ENCODE assay signal across 18 mouse cellular contexts in genomic region chr8:46293201-46293600, GRCm38 (mm10). TPM values are rescaled to one million over a fixed set of nuclear protein-coding genes. Genes with fewer than 3 reads are reported as not detected.
DNase-seq lines count a peak whose midpoint lies in the region; ATAC-seq and TF ChIP-seq lines count a peak whose summit lies in the region.
"Had no signal": no experiment of that assay in that cellular context is flagged by ENCODE, and none has a peak within 500 bp of the region (broad histone marks: within the 10 kb centered on the region; RNA-seq: fewer than 3 reads in every experiment).

No protein-coding gene starts in this region.

- H3K27me3 ChIP-seq in midbrain, embryonic 10.5 days (ENCODE audit: low read depth, poor library complexity, severe bottlenecking): peaks cover 100% of the 10 kb centered on the region
- peaks cover 83% of the 10 kb centered on the region for H3K27me3 ChIP-seq in midbrain, postnatal 0 days (ENCODE audit: insufficient read depth, low read length)
- H3K27me3 ChIP-seq in forebrain, embryonic 16.5 days (replicated peaks; ENCODE audit: control insufficient read depth, insufficient read depth, low read length): peaks cover 75% of the 10 kb centered on the region
- peaks cover 65% of the 10 kb centered on the region for H3K27me3 ChIP-seq in myocyte (ENCODE audit: control insufficient read depth, insufficient read depth, insufficient read length)

- TF ChIP-seq POLR2A in myocyte (IDR thresholded peaks at IDR 0.05; ENCODE audit: insufficient read length, low read depth): no peak

- intact Hi-C loops in heart, postnatal 14 days (cut with DNase I): no loop called here

- no peak overlapping the region for H3ac ChIP-seq in myocyte (ENCODE audit: control insufficient read depth, insufficient read length)

- ATAC-seq in midbrain, postnatal 0 days (ENCODE audit: low FRiP score): no peak
- no peak for ATAC-seq in forebrain, embryonic 16.5 days
- ATAC-seq: intestine, embryonic 15.5 days; liver, embryonic 12.5 days had no signal

- peak overlapping the region; percentile 30; the same call in 1 of the 2 replicates for H3K27ac ChIP-seq in midbrain, embryonic 10.5 days (replicated peaks)
- no peak overlapping the region for H3K27ac ChIP-seq in midbrain, postnatal 0 days (ENCODE audit: low read depth, low read length)
- no peak overlapping the region for H3K27ac ChIP-seq in forebrain, embryonic 16.5 days (ENCODE audit: low read length)
- H3K27ac ChIP-seq: embryonic facial prominence, embryonic 12.5 days; intestine, embryonic 15.5 days; liver, embryonic 12.5 days had no signal

- H3K9ac ChIP-seq in midbrain, postnatal 0 days (replicated peaks; ENCODE audit: low read length, poor library complexity, severe bottlenecking): no peak overlapping the region
- H3K9ac ChIP-seq in forebrain, embryonic 16.5 days (replicated peaks; ENCODE audit: low read depth, low read length): no peak overlapping the region
- H3K9ac ChIP-seq: embryonic facial prominence, embryonic 12.5 days; intestine, embryonic 15.5 days; liver, embryonic 12.5 days had no signal

- no peak overlapping the region for H3K4me2 ChIP-seq in midbrain, postnatal 0 days (ENCODE audit: low read depth, low read length, poor library complexity, severe bottlenecking)
- H3K4me2 ChIP-seq in forebrain, embryonic 16.5 days (ENCODE audit: low read length): peak overlapping the region; percentile 48
- peak overlapping the region; percentile 30 for H3K4me2 ChIP-seq in myocyte (ENCODE audit: low read depth)
- H3K4me2 ChIP-seq: intestine, embryonic 15.5 days; liver, embryonic 12.5 days had no signal

- H3K36me3 ChIP-seq in midbrain, embryonic 10.5 days: no peaks in the 10 kb centered on the region
- H3K36me3 ChIP-seq in midbrain, postnatal 0 days (ENCODE audit: insufficient read depth, low read length): no peaks in the 10 kb centered on the region
- no peaks in the 10 kb centered on the region for H3K36me3 ChIP-seq in forebrain, embryonic 16.5 days (ENCODE audit: control insufficient read depth, insufficient read depth)
- no peaks in the 10 kb centered on the region for H3K36me3 ChIP-seq in myocyte (ENCODE audit: control insufficient read depth, insufficient read depth)
- H3K36me3 ChIP-seq: embryonic facial prominence, embryonic 12.5 days; intestine, embryonic 15.5 days; liver, embryonic 12.5 days had no signal

- H3K9me3 ChIP-seq in midbrain, embryonic 10.5 days (replicated peaks): 0 out of 2 replicates have a peak, but pooled peaks cover 2% of the 10 kb centered on the region
- no peaks in the 10 kb centered on the region for H3K9me3 ChIP-seq in midbrain, postnatal 0 days (ENCODE audit: low read length)
- no peaks in the 10 kb centered on the region for H3K9me3 ChIP-seq in forebrain, embryonic 16.5 days (ENCODE audit: control insufficient read depth, low read length)
- H3K9me3 ChIP-seq: embryonic facial prominence, embryonic 12.5 days; intestine, embryonic 15.5 days; liver, embryonic 12.5 days had no signal

- H3K79me2 ChIP-seq in myocyte (ENCODE audit: control insufficient read depth, insufficient read depth): no peaks in the 10 kb centered on the region

- H3K4me3 ChIP-seq in midbrain, embryonic 10.5 days: peak overlapping the region; percentile 47
- no peak overlapping the region for H3K4me3 ChIP-seq in midbrain, postnatal 0 days (ENCODE audit: low read depth, low read length)
- peak overlapping the region; percentile 17 for H3K4me3 ChIP-seq in forebrain, embryonic 16.5 days (replicated peaks; ENCODE audit: low read length)
- H3K4me3 ChIP-seq in myocyte: no peak overlapping the region
- H3K4me3 ChIP-seq: intestine, embryonic 15.5 days; liver, embryonic 12.5 days had no signal

- no peak for TF ChIP-seq CTCF in midbrain, postnatal 0 days (IDR thresholded peaks at IDR 0.05)

- H3K4me1 ChIP-seq in midbrain, embryonic 10.5 days: peaks cover 88% of the 10 kb centered on the region
- peaks cover 4% of the 10 kb centered on the region for H3K4me1 ChIP-seq in midbrain, postnatal 0 days (ENCODE audit: insufficient read depth, low read length)
- H3K4me1 ChIP-seq in forebrain, embryonic 16.5 days (replicated peaks; ENCODE audit: control insufficient read depth, insufficient read depth, low read length): peaks cover 50% of the 10 kb centered on the region
- H3K4me1 ChIP-seq: liver, embryonic 12.5 days had no signal

- WGBS in midbrain, embryonic 10.5 days: 1% methylated on average over 14 of the region's 14 CpGs
- WGBS in midbrain, postnatal 0 days: under 1% methylated on average over 14 of the region's 14 CpGs
- 2% methylated on average over 14 of the region's 14 CpGs for WGBS in forebrain, embryonic 16.5 days

- DNase-seq in heart, adult 11 months: peak; percentile 72
- no peak for DNase-seq in heart, postnatal 14 days
- DNase-seq in midbrain, embryonic 10.5 days (ENCODE audit: low spot score): no peak
- no peak for DNase-seq in midbrain, postnatal 0 days (ENCODE audit: low spot score)
- no peak for DNase-seq in cerebellum, postnatal 4 days (ENCODE audit: low spot score in 2 of 2)
- no peak for DNase-seq in testis, postnatal 10 days (ENCODE audit: low spot score)
- DNase-seq: cerebellum, adult 9-10 months had no signal

TF ChIP-seq in myocyte, 11 proteins besides CTCF, POLR2A, EP300 and RAD21:
- no peak for TF ChIP-seq E2F4 (IDR thresholded peaks at IDR 0.05; ENCODE audit: insufficient read depth)
- TF ChIP-seq MYOG (IDR thresholded peaks at IDR 0.05; ENCODE audit: control insufficient read depth in 1 of 3, insufficient read depth in 1 of 3, insufficient read length in 2 of 3, low read depth in 2 of 3): no peak
- TF ChIP-seq TCF3 (IDR thresholded peaks at IDR 0.05; ENCODE audit: insufficient read length, low read depth): no peak
- no peak for TF ChIP-seq USF1 (IDR thresholded peaks at IDR 0.05; ENCODE audit: low read depth)
- TF ChIP-seq POLR2AphosphoS2 (IDR thresholded peaks at IDR 0.05; ENCODE audit: insufficient read length, low read depth): no peak
- TF ChIP-seq MAX (IDR thresholded peaks at IDR 0.05; ENCODE audit: low read depth): no peak
- no peak for TF ChIP-seq SRF (IDR thresholded peaks at IDR 0.05; ENCODE audit: control insufficient read depth, insufficient read length, low read depth)

RNA-seq across cellular contexts. Expression of gene Helt, which starts 1.3 kb away (rescaled TPM):
- under 1 TPM; 0.29 to 0.74 TPM for total RNA-seq in heart, postnatal 14 days (2021)
- 32.2 and 64.1 TPM in 2 replicates for polyA plus RNA-seq in midbrain, embryonic 10.5 days (2016; fragmentation: Nextera tagmentation; extraction: Ambion mirVana)
- 0.27 TPM in 1 of 2 replicates, not detected in the other for total RNA-seq in midbrain, postnatal 0 days (2014; rRNA removed)
- polyA plus RNA-seq in midbrain, postnatal 0 days (2015; fragmentation: Nextera tagmentation; extraction: Ambion mirVana): 0.26 and 0.28 TPM in 2 replicates
- 3.4 and 7.3 TPM in 2 replicates for polyA plus RNA-seq in forebrain, embryonic 16.5 days (2015; fragmentation: Nextera tagmentation; extraction: Ambion mirVana)
- polyA plus RNA-seq in myocyte (2012; fragmentation: generic; extraction: Trizol): not detected
- total RNA-seq: adrenal gland, postnatal 10 days; left cerebral cortex, postnatal 25 days; megakaryocyte, adult 5-6 weeks had no signal
- polyA plus RNA-seq: intestine, embryonic 15.5 days; kidney, embryonic 16.5 days; liver, embryonic 12.5 days; lung, embryonic 16.5 days; urinary bladder, adult 2 months had no signal

Comparison
In these comparisons a context has a peak if more than half of its experiments do, and no peak if none do; other contexts are left out.
1. H3K4me3 ChIP-seq: peak in midbrain, embryonic 10.5 days (single experiment) and forebrain, embryonic 16.5 days (single experiment); none in midbrain, postnatal 0 days (single experiment) and myocyte (single experiment).